Mouse (Mus musculus) lung, adult 2 months (tissue): ENCODE measurements around the gene Cd68.

ENCODE experiments used
- CTCF ChIP-seq: fragments of 200-500 bp; IDR thresholded peaks from 2 replicates; pipeline ENCODE4 v1.5.1; 2011; ENCODE audit warnings: mild to moderate bottlenecking, low read length, control low read depth; ENCODE audit not compliant: insufficient read depth
- POLR2A ChIP-seq: fragments of 200-500 bp; IDR thresholded peaks from 2 replicates; pipeline ENCODE4 v1.6.1; 2011; ENCODE audit warnings: low read depth, mild to moderate bottlenecking, control low read depth, low read length, borderline replicate concordance; ENCODE audit errors: extremely low read depth

GRCm38 (mm10) chr11:69620394-69621081, 45.4 kb downstream of the Cd68 start:
- TF ChIP-seq POLR2A: no peak
- TF ChIP-seq CTCF: no peak
